In the genomic region with DNA sequence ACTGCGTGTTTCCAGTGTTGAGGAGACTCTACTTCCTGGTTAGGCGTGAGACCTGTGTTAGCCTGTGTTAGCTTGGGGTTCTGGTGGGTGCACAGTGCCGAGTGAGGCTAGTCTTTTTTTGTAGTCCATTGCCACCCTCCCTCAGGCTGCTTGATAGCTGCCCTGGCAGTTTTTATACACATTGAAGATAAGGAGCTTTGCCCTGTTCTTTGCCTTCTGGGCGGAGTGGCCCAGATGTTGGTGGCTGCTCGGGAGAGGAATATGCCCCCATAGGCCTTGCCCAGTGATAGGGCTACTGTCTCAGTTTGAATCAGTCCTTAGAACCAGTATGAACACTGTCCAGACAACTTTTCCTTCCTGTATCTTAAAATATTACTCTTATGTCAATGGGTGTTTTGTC, we compare ENCODE assay signal across 19 mouse cellular contexts. TPM values are rescaled to one million over a fixed set of nuclear protein-coding genes. Genes with fewer than 3 reads are reported as not detected.
DNase-seq lines count a peak whose midpoint lies in the region; ATAC-seq and TF ChIP-seq lines count a peak whose summit lies in the region.
"Had no signal": no experiment of that assay in that cellular context is flagged by ENCODE, and none has a peak within 500 bp of the region (broad histone marks: within the 10 kb centered on the region; RNA-seq: fewer than 3 reads in every experiment).

No protein-coding gene starts in this region.

- no peaks in the 10 kb centered on the region for H3K27me3 ChIP-seq in embryonic facial prominence, embryonic 15.5 days
- H3K27me3 ChIP-seq in embryonic facial prominence, embryonic 10.5 days (replicated peaks; ENCODE audit: low read depth, poor library complexity, severe bottlenecking), result no peaks in the 10 kb centered on the region
- no peaks in the 10 kb centered on the region for H3K27me3 ChIP-seq in kidney, adult 2 months (replicated peaks; ENCODE audit: control insufficient read depth, insufficient read depth, low read length)
- H3K27me3 ChIP-seq in kidney, embryonic 16.5 days (ENCODE audit: insufficient read depth, low read length), result no peaks in the 10 kb centered on the region
- no peaks in the 10 kb centered on the region for H3K27me3 ChIP-seq in liver, embryonic 13.5 days
- H3K27me3 ChIP-seq in small intestine, adult 2 months (ENCODE audit: control insufficient read depth, insufficient read depth, low read length), result no peaks in the 10 kb centered on the region
- H3K27me3 ChIP-seq in forebrain, embryonic 13.5 days, result no peaks in the 10 kb centered on the region
- no peaks in the 10 kb centered on the region for H3K27me3 ChIP-seq in limb, embryonic 10.5 days (ENCODE audit: low read depth, poor library complexity, severe bottlenecking)
- H3K27me3 ChIP-seq: embryonic facial prominence, embryonic 12.5 days; hindbrain, embryonic 12.5 days; intestine, embryonic 15.5 days; limb, embryonic 13.5 days; neural tube, embryonic 15.5 days had no signal

- no peak for ATAC-seq in embryonic facial prominence, embryonic 15.5 days (ENCODE audit: insufficient number of reproducible peaks, low FRiP score, low TSS enrichment, low read depth)
- no peak for ATAC-seq in kidney, embryonic 16.5 days (ENCODE audit: low FRiP score, low TSS enrichment)
- ATAC-seq in liver, embryonic 13.5 days (ENCODE audit: low read depth), result peak; percentile 59
- ATAC-seq in forebrain, embryonic 13.5 days, result no peak
- ATAC-seq: intestine, embryonic 15.5 days; lung, postnatal 0 days had no signal

- H3K9ac ChIP-seq in embryonic facial prominence, embryonic 15.5 days, result no peak overlapping the region
- no peak overlapping the region for H3K9ac ChIP-seq in kidney, embryonic 16.5 days (replicated peaks; ENCODE audit: low read length)
- peak overlapping the region; percentile 58 for H3K9ac ChIP-seq in liver, embryonic 13.5 days
- no peak overlapping the region for H3K9ac ChIP-seq in forebrain, embryonic 13.5 days
- H3K9ac ChIP-seq: embryonic facial prominence, embryonic 12.5 days; hindbrain, embryonic 12.5 days; intestine, embryonic 15.5 days; limb, embryonic 13.5 days; neural tube, embryonic 15.5 days had no signal

- no peak overlapping the region for H3K4me3 ChIP-seq in embryonic facial prominence, embryonic 15.5 days (replicated peaks)
- H3K4me3 ChIP-seq in embryonic facial prominence, embryonic 10.5 days, result no peak overlapping the region
- no peak overlapping the region for H3K4me3 ChIP-seq in kidney, adult 2 months (ENCODE audit: insufficient read depth, low read depth, low read length)
- no peak overlapping the region for H3K4me3 ChIP-seq in kidney, embryonic 16.5 days (ENCODE audit: low read length)
- H3K4me3 ChIP-seq in liver, embryonic 13.5 days (replicated peaks), result no peak overlapping the region
- H3K4me3 ChIP-seq in small intestine, adult 2 months (ENCODE audit: low read depth, low read length), result no peak overlapping the region
- H3K4me3 ChIP-seq in forebrain, embryonic 13.5 days, result no peak overlapping the region
- H3K4me3 ChIP-seq in limb, embryonic 10.5 days, result no peak overlapping the region
- H3K4me3 ChIP-seq: embryonic facial prominence, embryonic 12.5 days; hindbrain, embryonic 12.5 days; intestine, embryonic 15.5 days; limb, embryonic 13.5 days; midbrain, embryonic 10.5 days; neural tube, embryonic 15.5 days had no signal

- no peaks in the 10 kb centered on the region for H3K36me3 ChIP-seq in embryonic facial prominence, embryonic 15.5 days
- H3K36me3 ChIP-seq in embryonic facial prominence, embryonic 10.5 days (replicated peaks), result peaks cover 8% of the 10 kb centered on the region; the same call in 1 of the 2 replicates
- no peaks in the 10 kb centered on the region for H3K36me3 ChIP-seq in kidney, adult 2 months (ENCODE audit: control insufficient read depth, insufficient read depth, low read length)
- H3K36me3 ChIP-seq in kidney, embryonic 16.5 days (ENCODE audit: insufficient read depth, low read length), result peaks cover 5% of the 10 kb centered on the region; the same call in 1 of the 2 replicates
- H3K36me3 ChIP-seq in liver, embryonic 13.5 days, result no peaks in the 10 kb centered on the region; the same call in 1 of the 2 replicates
- H3K36me3 ChIP-seq in small intestine, adult 2 months (ENCODE audit: control insufficient read depth, insufficient read depth, low read length), result no peaks in the 10 kb centered on the region
- no peaks in the 10 kb centered on the region for H3K36me3 ChIP-seq in forebrain, embryonic 13.5 days (ENCODE audit: poor library complexity, severe bottlenecking)
- 0 out of 2 replicates have a peak, but pooled peaks cover 2% of the 10 kb centered on the region for H3K36me3 ChIP-seq in limb, embryonic 10.5 days
- H3K36me3 ChIP-seq: embryonic facial prominence, embryonic 12.5 days; hindbrain, embryonic 12.5 days; intestine, embryonic 15.5 days; neural tube, embryonic 15.5 days had no signal

- DNase-seq in embryonic facial prominence, embryonic 10.5 days (ENCODE audit: low spot score), result no peak
- DNase-seq in kidney, adult 2 months, result peak; percentile 13
- DNase-seq in liver, embryonic 13.5 days, result no peak
- DNase-seq in limb, embryonic 10.5 days (ENCODE audit: low spot score), result no peak
- DNase-seq: cerebellum, postnatal 36 days; heart, adult 11 months; kidney, postnatal 36 days; right cerebral cortex, adult 18-20 months had no signal

- no peaks in the 10 kb centered on the region for H3K9me3 ChIP-seq in embryonic facial prominence, embryonic 15.5 days (replicated peaks)
- H3K9me3 ChIP-seq in embryonic facial prominence, embryonic 10.5 days, result no peaks in the 10 kb centered on the region
- no peaks in the 10 kb centered on the region for H3K9me3 ChIP-seq in kidney, embryonic 16.5 days (ENCODE audit: low read length)
- H3K9me3 ChIP-seq in liver, embryonic 13.5 days (replicated peaks), result no peaks in the 10 kb centered on the region
- H3K9me3 ChIP-seq in forebrain, embryonic 13.5 days (replicated peaks), result no peaks in the 10 kb centered on the region
- H3K9me3 ChIP-seq in limb, embryonic 10.5 days (replicated peaks), result no peaks in the 10 kb centered on the region
- H3K9me3 ChIP-seq: embryonic facial prominence, embryonic 12.5 days; hindbrain, embryonic 12.5 days; intestine, embryonic 15.5 days; limb, embryonic 13.5 days; midbrain, embryonic 10.5 days; neural tube, embryonic 15.5 days had no signal

- no peak for TF ChIP-seq CTCF in kidney, adult 2 months (conservative IDR thresholded peaks at IDR 0.05; ENCODE audit: insufficient read depth, insufficient read length, low read depth, low read length)
- TF ChIP-seq CTCF in small intestine, adult 2 months (IDR thresholded peaks at IDR 0.05; ENCODE audit: extremely low read depth, insufficient read length, insufficient replicate concordance, low read depth, low read length), result no peak

- H3K4me2 ChIP-seq in embryonic facial prominence, embryonic 15.5 days (replicated peaks), result no peak overlapping the region
- no peak overlapping the region for H3K4me2 ChIP-seq in kidney, embryonic 16.5 days (replicated peaks; ENCODE audit: low read depth, low read length)
- H3K4me2 ChIP-seq in liver, embryonic 13.5 days, result peak overlapping the region; percentile 22
- H3K4me2 ChIP-seq in forebrain, embryonic 13.5 days, result no peak overlapping the region
- H3K4me2 ChIP-seq: embryonic facial prominence, embryonic 12.5 days; hindbrain, embryonic 12.5 days; intestine, embryonic 15.5 days; limb, embryonic 13.5 days; neural tube, embryonic 15.5 days had no signal

- no peak for TF ChIP-seq POLR2A in kidney, adult 2 months (IDR thresholded peaks at IDR 0.05; ENCODE audit: low read depth, low read length)
- no peak for TF ChIP-seq POLR2A in small intestine, adult 2 months (IDR thresholded peaks at IDR 0.05; ENCODE audit: low read depth, low read length)

- H3K27ac ChIP-seq in embryonic facial prominence, embryonic 15.5 days (replicated peaks), result 0 out of 2 replicates have a peak overlapping the region, but pooled peaks have one; percentile 1
- H3K27ac ChIP-seq in embryonic facial prominence, embryonic 10.5 days (replicated peaks), result no peak overlapping the region
- H3K27ac ChIP-seq in kidney, adult 2 months (ENCODE audit: insufficient read depth, low read depth, low read length), result no peak overlapping the region
- H3K27ac ChIP-seq in kidney, embryonic 16.5 days (ENCODE audit: low read length), result no peak overlapping the region
- peak overlapping the region; percentile 51; the same call in 1 of the 2 replicates for H3K27ac ChIP-seq in liver, embryonic 13.5 days
- H3K27ac ChIP-seq in small intestine, adult 2 months (ENCODE audit: insufficient read depth, low read depth, low read length), result peak overlapping the region; percentile 13
- H3K27ac ChIP-seq in forebrain, embryonic 13.5 days, result no peak overlapping the region
- H3K27ac ChIP-seq in limb, embryonic 10.5 days, result no peak overlapping the region
- H3K27ac ChIP-seq: embryonic facial prominence, embryonic 12.5 days; hindbrain, embryonic 12.5 days; intestine, embryonic 15.5 days; limb, embryonic 13.5 days; midbrain, embryonic 10.5 days; neural tube, embryonic 15.5 days had no signal

- peaks cover 79% of the 10 kb centered on the region for H3K4me1 ChIP-seq in embryonic facial prominence, embryonic 15.5 days
- peaks cover 52% of the 10 kb centered on the region for H3K4me1 ChIP-seq in embryonic facial prominence, embryonic 10.5 days
- peaks cover 38% of the 10 kb centered on the region for H3K4me1 ChIP-seq in kidney, adult 2 months (ENCODE audit: control insufficient read depth, insufficient read depth, low read length)
- H3K4me1 ChIP-seq in kidney, embryonic 16.5 days (ENCODE audit: insufficient read depth, low read length), result peaks cover 52% of the 10 kb centered on the region
- peaks cover 98% of the 10 kb centered on the region for H3K4me1 ChIP-seq in liver, embryonic 13.5 days (replicated peaks)
- H3K4me1 ChIP-seq in small intestine, adult 2 months (ENCODE audit: control insufficient read depth, insufficient read depth, insufficient read length, low read length), result peaks cover 30% of the 10 kb centered on the region
- peaks cover 54% of the 10 kb centered on the region for H3K4me1 ChIP-seq in forebrain, embryonic 13.5 days
- H3K4me1 ChIP-seq in limb, embryonic 10.5 days, result peaks cover 43% of the 10 kb centered on the region

- WGBS in embryonic facial prominence, embryonic 15.5 days, result 82% methylated on average over 5 of the region's 5 CpGs
- 94% methylated on average over 5 of the region's 5 CpGs for WGBS in embryonic facial prominence, embryonic 10.5 days
- WGBS in kidney, adult 2 months, result 59% methylated on average over 5 of the region's 5 CpGs
- WGBS in kidney, embryonic 16.5 days, result 85% methylated on average over 5 of the region's 5 CpGs
- 28% methylated on average over 5 of the region's 5 CpGs for WGBS in liver, embryonic 13.5 days (ENCODE audit: insufficient replicate concordance)
- 24% methylated on average over 5 of the region's 5 CpGs for WGBS in small intestine, adult 2 months
- whole genome bisulfite sequencing in forebrain, embryonic 13.5 days, result 97% methylated on average over 5 of the region's 5 CpGs
- 96% methylated on average over 5 of the region's 5 CpGs for WGBS in limb, embryonic 10.5 days

RNA-seq across cellular contexts. Expression of gene Vdac1, which starts 5.7 kb away (rescaled TPM):
- 267 and 268 TPM in 2 replicates for polyA plus RNA-seq in embryonic facial prominence, embryonic 15.5 days (2015; fragmentation: Nextera tagmentation; extraction: Ambion mirVana)
- polyA plus RNA-seq in embryonic facial prominence, embryonic 10.5 days (2016; fragmentation: Nextera tagmentation; extraction: Ambion mirVana), result 204 and 209 TPM in 2 replicates
- 259 and 341 TPM in 2 replicates for polyA plus RNA-seq in kidney, adult 2 months (2012; rRNA removed)
- polyA plus RNA-seq in kidney, embryonic 16.5 days (2015; fragmentation: Nextera tagmentation; extraction: Ambion mirVana), result 407 and 427 TPM in 2 replicates
- 153 and 175 TPM in 2 replicates for polyA plus RNA-seq in liver, embryonic 13.5 days (2015; fragmentation: Nextera tagmentation; extraction: Ambion mirVana)
- 23.1 and 47.0 TPM in 2 replicates for polyA plus RNA-seq in small intestine, adult 2 months (2012; rRNA removed)
- 233 and 254 TPM in 2 replicates for polyA plus RNA-seq in forebrain, embryonic 13.5 days (2015; fragmentation: Nextera tagmentation; extraction: Ambion mirVana)
- polyA plus RNA-seq in limb, embryonic 10.5 days (2016; fragmentation: Nextera tagmentation; extraction: Ambion mirVana), result 203 and 211 TPM in 2 replicates

RNA-seq across cellular contexts. Expression of gene 9530068E07Rik, which starts 29.9 kb away (rescaled TPM):
- 201 and 210 TPM in 2 replicates for polyA plus RNA-seq in embryonic facial prominence, embryonic 15.5 days (2015; fragmentation: Nextera tagmentation; extraction: Ambion mirVana)
- polyA plus RNA-seq in embryonic facial prominence, embryonic 10.5 days (2016; fragmentation: Nextera tagmentation; extraction: Ambion mirVana), result 165 and 169 TPM in 2 replicates
- 219 and 245 TPM in 2 replicates for polyA plus RNA-seq in kidney, adult 2 months (2012; rRNA removed)
- polyA plus RNA-seq in kidney, embryonic 16.5 days (2015; fragmentation: Nextera tagmentation; extraction: Ambion mirVana), result 251 and 263 TPM in 2 replicates
- 53.6 and 69.1 TPM in 2 replicates for polyA plus RNA-seq in liver, embryonic 13.5 days (2015; fragmentation: Nextera tagmentation; extraction: Ambion mirVana)
- polyA plus RNA-seq in small intestine, adult 2 months (2012; rRNA removed), result 69.8 and 80.0 TPM in 2 replicates
- 112 and 121 TPM in 2 replicates for polyA plus RNA-seq in forebrain, embryonic 13.5 days (2015; fragmentation: Nextera tagmentation; extraction: Ambion mirVana)
- 157 and 163 TPM in 2 replicates for polyA plus RNA-seq in limb, embryonic 10.5 days (2016; fragmentation: Nextera tagmentation; extraction: Ambion mirVana)

Comparison
In these comparisons a context has a peak if more than half of its experiments do, and no peak if none do; other contexts are left out.
1. H3K27ac ChIP-seq: peak in embryonic facial prominence, embryonic 15.5 days (single experiment), liver, embryonic 13.5 days (single experiment) and small intestine, adult 2 months (single experiment); none in embryonic facial prominence, embryonic 10.5 days (single experiment), kidney, adult 2 months (single experiment), kidney, embryonic 16.5 days (single experiment), forebrain, embryonic 13.5 days (single experiment) and limb, embryonic 10.5 days (single experiment).